Mouse (Mus musculus): ENCODE measurements around the gene Alkbh5.

DNA sequence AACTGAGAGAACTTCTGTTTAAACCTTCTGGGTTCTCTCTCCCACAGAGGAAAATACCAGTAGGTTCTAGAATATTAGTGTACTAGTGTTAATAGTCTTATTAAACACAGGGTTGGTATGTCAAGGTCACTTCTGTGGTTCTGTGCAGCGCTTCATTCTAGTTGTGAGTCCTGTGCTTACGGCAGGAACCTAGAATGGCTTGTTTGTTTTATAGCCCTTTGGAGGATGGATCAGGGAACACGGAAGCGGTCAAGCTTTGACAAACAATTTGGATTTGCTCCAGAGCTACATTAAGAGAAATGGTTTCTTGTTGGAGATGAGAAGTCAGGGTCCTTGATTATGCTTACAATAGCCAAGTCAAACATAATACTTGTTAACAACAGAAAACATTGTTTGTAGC is 9.3 kb downstream of the Alkbh5 start:
- TF ChIP-seq NRF1 (IDR thresholded peaks at IDR 0.05; ENCODE audit: low read depth, low read length): no peak
- TF ChIP-seq TCF12 (IDR thresholded peaks at IDR 0.05; ENCODE audit: low read depth, low read length): no peak
- TF ChIP-seq POLR2A (IDR thresholded peaks at IDR 0.05; ENCODE audit: low read depth, low read length): no peak
- TF ChIP-seq SMC3 (IDR thresholded peaks at IDR 0.05; ENCODE audit: low read depth, low read length): no peak
- TF ChIP-seq EP300 (IDR thresholded peaks at IDR 0.05; ENCODE audit: low read length): no peak

Measured in CH12.LX (cell line).